ENCODE assay signal across 1 mouse cellular context in the genomic region with DNA sequence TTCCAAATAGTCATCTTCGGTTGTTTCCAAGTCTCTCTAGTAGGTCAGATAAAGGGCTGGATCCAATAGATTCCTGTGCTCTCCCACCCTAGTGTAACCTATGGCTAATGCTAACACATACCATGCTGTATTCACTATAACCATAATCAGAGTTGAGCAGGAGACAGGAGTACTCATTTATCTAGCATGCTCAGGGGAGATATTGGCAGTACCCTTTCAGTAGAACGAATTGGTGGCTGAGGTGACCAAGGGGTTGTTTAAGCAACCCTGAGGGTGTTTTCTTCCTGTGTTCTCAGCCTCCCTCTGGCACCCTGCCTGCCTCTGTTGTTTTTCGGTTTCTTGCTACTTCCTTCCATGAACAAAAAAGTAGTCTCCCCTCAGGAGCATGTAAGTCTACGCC.
TF ChIP-seq lines count a peak whose summit lies in the region.

No protein-coding gene starts in this region.

TF ChIP-seq in CH12.LX, 34 proteins besides CTCF, POLR2A, EP300 and RAD21 (continued from another document):
- TF ChIP-seq MAFK (IDR thresholded peaks at IDR 0.05; ENCODE audit: insufficient replicate concordance, low read length) (no peak), BHLHE40 (IDR thresholded peaks at IDR 0.05; ENCODE audit: low read depth, low read length) (no peak), E2F4 (IDR thresholded peaks at IDR 0.05; ENCODE audit: insufficient replicate concordance, low read depth, low read length) (no peak), IRF4 (IDR thresholded peaks at IDR 0.05; ENCODE audit: low read depth, low read length) (no peak), CHD1 (IDR thresholded peaks at IDR 0.05; ENCODE audit: low read depth, low read length) (no peak), TCF12 (IDR thresholded peaks at IDR 0.05; ENCODE audit: low read depth, low read length) (no peak)
